In the genomic region with DNA sequence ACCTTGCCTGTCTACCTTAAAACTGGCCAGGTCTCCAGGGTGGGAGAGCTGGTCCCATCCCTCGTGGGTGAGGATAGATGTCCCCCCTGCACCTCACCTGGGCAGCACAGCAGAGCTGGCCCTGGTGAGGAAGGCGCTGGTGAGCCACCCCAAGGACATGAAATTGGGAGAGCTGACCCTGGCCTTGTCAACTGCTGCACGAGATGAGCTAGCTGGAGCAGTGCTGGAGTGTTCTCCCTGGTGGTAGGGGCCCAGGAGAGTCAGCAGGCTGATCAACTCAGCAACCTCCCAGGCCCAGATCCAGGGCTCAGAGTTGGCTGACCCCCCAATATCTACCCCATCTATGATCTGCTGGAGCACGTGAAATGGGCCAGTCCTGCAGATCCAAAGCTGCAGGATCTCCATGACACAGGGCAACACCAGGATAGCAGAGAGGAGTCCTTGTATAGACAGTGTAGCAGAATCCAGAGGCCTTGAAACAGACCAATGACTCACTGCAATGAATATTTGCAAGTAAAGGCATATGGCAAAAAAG, we compare ENCODE assay signal across 27 mouse cellular contexts. TPM values are rescaled to one million over a fixed set of nuclear protein-coding genes. Genes with fewer than 3 reads are reported as not detected.
DNase-seq lines count a peak whose midpoint lies in the region; ATAC-seq lines count a peak whose summit lies in the region.
"Had no signal": no experiment of that assay in that cellular context is flagged by ENCODE, and none has a peak within 500 bp of the region (broad histone marks: within the 10 kb centered on the region; RNA-seq: fewer than 3 reads in every experiment).

No protein-coding gene starts in this region.

- H3K9ac ChIP-seq in midbrain, embryonic 11.5 days (ENCODE audit: low read length) = no peak overlapping the region
- no peak overlapping the region for H3K9ac ChIP-seq in midbrain, embryonic 13.5 days (replicated peaks)
- no peak overlapping the region for H3K9ac ChIP-seq in hindbrain, embryonic 11.5 days (ENCODE audit: low read depth, low read length)
- H3K9ac ChIP-seq: embryonic facial prominence, embryonic 13.5 days; forebrain, embryonic 12.5 days; forebrain, embryonic 15.5 days; heart, embryonic 13.5 days; hindbrain, embryonic 12.5 days; hindbrain, embryonic 15.5 days had no signal

- no peaks in the 10 kb centered on the region for H3K9me3 ChIP-seq in midbrain, embryonic 11.5 days (ENCODE audit: control insufficient read depth, low read length)
- H3K9me3 ChIP-seq in midbrain, embryonic 13.5 days = no peaks in the 10 kb centered on the region
- H3K9me3 ChIP-seq in hindbrain, embryonic 11.5 days (ENCODE audit: control insufficient read depth, low read length) = no peaks in the 10 kb centered on the region
- H3K9me3 ChIP-seq: embryonic facial prominence, embryonic 10.5 days; embryonic facial prominence, embryonic 13.5 days; forebrain, embryonic 12.5 days; forebrain, embryonic 15.5 days; heart, embryonic 10.5 days; heart, embryonic 13.5 days; hindbrain, embryonic 12.5 days; hindbrain, embryonic 15.5 days had no signal

- intact Hi-C loops in left cerebral cortex, postnatal 25 days (cut with DNase I) = no loop called here

- H3K27ac ChIP-seq in midbrain, embryonic 11.5 days (ENCODE audit: low read depth, low read length) = no peak overlapping the region
- H3K27ac ChIP-seq in midbrain, embryonic 13.5 days = no peak overlapping the region
- no peak overlapping the region for H3K27ac ChIP-seq in hindbrain, embryonic 11.5 days (ENCODE audit: low read depth, low read length)
- H3K27ac ChIP-seq: embryonic facial prominence, embryonic 10.5 days; embryonic facial prominence, embryonic 13.5 days; forebrain, embryonic 12.5 days; forebrain, embryonic 15.5 days; heart, adult 2 months; heart, embryonic 10.5 days; heart, embryonic 13.5 days; hindbrain, embryonic 12.5 days; hindbrain, embryonic 15.5 days had no signal

- no peak overlapping the region for H3K4me2 ChIP-seq in midbrain, embryonic 11.5 days
- H3K4me2 ChIP-seq in midbrain, embryonic 13.5 days (replicated peaks) = no peak overlapping the region
- H3K4me2 ChIP-seq in hindbrain, embryonic 11.5 days (replicated peaks; ENCODE audit: low read depth, low read length) = no peak overlapping the region
- H3K4me2 ChIP-seq: embryonic facial prominence, embryonic 13.5 days; forebrain, embryonic 12.5 days; forebrain, embryonic 15.5 days; heart, embryonic 13.5 days; hindbrain, embryonic 12.5 days; hindbrain, embryonic 15.5 days had no signal

- DNase-seq in midbrain, embryonic 11.5 days (ENCODE audit: low spot score, missing footprints) = peak; percentile 66
- peak; percentile 91 for DNase-seq in adrenal gland, adult 2 months
- DNase-seq in adrenal gland, postnatal 14 days = peak; percentile 62
- DNase-seq in left cerebral cortex, postnatal 25 days (ENCODE audit: low spot score in 2 of 2) = no peak
- no peak for DNase-seq in hindbrain, embryonic 11.5 days (ENCODE audit: low spot score)
- DNase-seq in cerebellum, postnatal 25 days = no peak
- DNase-seq: cerebellum, adult 11 months; cerebellum, adult 2 months; cerebellum, adult 9-11 months; cerebellum, postnatal 36 days; embryo, embryonic 11 days; gastrocnemius, postnatal 25 days; heart, adult 2 months; heart, postnatal 14 days; heart, postnatal 4 days had no signal

- no peak overlapping the region for H3K4me3 ChIP-seq in midbrain, embryonic 11.5 days (ENCODE audit: low read depth, low read length)
- H3K4me3 ChIP-seq in midbrain, embryonic 13.5 days (replicated peaks) = no peak overlapping the region
- H3K4me3 ChIP-seq in hindbrain, embryonic 11.5 days (ENCODE audit: low read depth, low read length) = no peak overlapping the region
- H3K4me3 ChIP-seq: embryonic facial prominence, embryonic 10.5 days; embryonic facial prominence, embryonic 13.5 days; erythroblast, embryonic 14.5 days; forebrain, embryonic 12.5 days; forebrain, embryonic 15.5 days; heart, adult 2 months; heart, embryonic 10.5 days; heart, embryonic 13.5 days; hindbrain, embryonic 12.5 days; hindbrain, embryonic 15.5 days had no signal

- peaks cover 3% of the 10 kb centered on the region; the same call in 1 of the 2 replicates for H3K4me1 ChIP-seq in midbrain, embryonic 11.5 days (ENCODE audit: control insufficient read depth, insufficient read depth, low read length)
- no peaks in the 10 kb centered on the region for H3K4me1 ChIP-seq in midbrain, embryonic 13.5 days (replicated peaks)
- H3K4me1 ChIP-seq in hindbrain, embryonic 11.5 days (replicated peaks; ENCODE audit: control insufficient read depth, insufficient read depth, low read length) = no peaks in the 10 kb centered on the region
- H3K4me1 ChIP-seq: embryonic facial prominence, embryonic 10.5 days; embryonic facial prominence, embryonic 13.5 days; forebrain, embryonic 12.5 days; forebrain, embryonic 15.5 days; heart, embryonic 10.5 days; heart, embryonic 13.5 days; hindbrain, embryonic 12.5 days; hindbrain, embryonic 15.5 days had no signal

- no peak for ATAC-seq in midbrain, embryonic 11.5 days (ENCODE audit: low FRiP score)
- no peak for ATAC-seq in midbrain, embryonic 13.5 days
- 0 out of 2 replicates have a peak, but pooled peaks have one; percentile 3 for ATAC-seq in monocyte, adult 5-6 weeks (replicated peaks; ENCODE audit: insufficient number of reproducible peaks, low FRiP score, low TSS enrichment, poor library complexity, severe bottlenecking)
- no peak for ATAC-seq in hindbrain, embryonic 11.5 days (ENCODE audit: low FRiP score)
- ATAC-seq: activated CD4-positive, CD25-positive, alpha-beta regulatory T cell, adult 4 months; forebrain, embryonic 15.5 days had no signal

- H3K36me3 ChIP-seq in midbrain, embryonic 11.5 days (ENCODE audit: control insufficient read depth, insufficient read depth, low read length) = no peaks in the 10 kb centered on the region
- no peaks in the 10 kb centered on the region for H3K36me3 ChIP-seq in midbrain, embryonic 13.5 days
- no peaks in the 10 kb centered on the region for H3K36me3 ChIP-seq in hindbrain, embryonic 11.5 days (ENCODE audit: control insufficient read depth, insufficient read depth, low read length)
- H3K36me3 ChIP-seq: embryonic facial prominence, embryonic 10.5 days; embryonic facial prominence, embryonic 13.5 days; forebrain, embryonic 12.5 days; forebrain, embryonic 15.5 days; heart, embryonic 10.5 days; heart, embryonic 13.5 days; hindbrain, embryonic 12.5 days; hindbrain, embryonic 15.5 days had no signal

- no peaks in the 10 kb centered on the region for H3K27me3 ChIP-seq in midbrain, embryonic 11.5 days (ENCODE audit: control insufficient read depth, insufficient read depth, low read length)
- no peaks in the 10 kb centered on the region for H3K27me3 ChIP-seq in midbrain, embryonic 13.5 days
- H3K27me3 ChIP-seq in hindbrain, embryonic 11.5 days (ENCODE audit: control insufficient read depth, insufficient read depth, low read length) = no peaks in the 10 kb centered on the region
- H3K27me3 ChIP-seq: embryonic facial prominence, embryonic 13.5 days; forebrain, embryonic 12.5 days; forebrain, embryonic 15.5 days; heart, embryonic 13.5 days; hindbrain, embryonic 12.5 days; hindbrain, embryonic 15.5 days had no signal

- 88% methylated on average over 4 of the region's 4 CpGs for WGBS in midbrain, embryonic 11.5 days
- WGBS in midbrain, embryonic 13.5 days = 86% methylated on average over 4 of the region's 4 CpGs
- WGBS in hindbrain, embryonic 11.5 days = 78% methylated on average over 4 of the region's 4 CpGs

RNA-seq across cellular contexts. Expression of gene Ppp1r12a, which starts 17.9 kb away (rescaled TPM):
- 78.6 and 82.4 TPM in 2 replicates for polyA plus RNA-seq in midbrain, embryonic 11.5 days (2014; fragmentation: Nextera tagmentation; extraction: Ambion mirVana)
- polyA plus RNA-seq in midbrain, embryonic 13.5 days (2015; fragmentation: Nextera tagmentation; extraction: Ambion mirVana) = 84.4 and 87.5 TPM in 2 replicates
- total RNA-seq in adrenal gland, adult 2 months (2021) = 100 to 1,000 TPM in 1 of 2 experiments, 10 to 100 TPM in 1; 84.0 to 110 TPM
- polyA plus RNA-seq in adrenal gland, adult 2 months (2012; rRNA removed) = 6.7 and 8.5 TPM in 2 replicates
- total RNA-seq in adrenal gland, postnatal 14 days (2021) = 99.2 and 105 TPM in 2 replicates
- total RNA-seq in monocyte, adult 5-6 weeks (2017) = 397 to 532 TPM (median 436 TPM) in 3 replicates
- 100 to 1,000 TPM; 146 to 147 TPM for total RNA-seq in left cerebral cortex, postnatal 25 days (2021)
- polyA plus RNA-seq in hindbrain, embryonic 11.5 days (2014; fragmentation: Nextera tagmentation; extraction: Ambion mirVana) = 87.2 and 97.2 TPM in 2 replicates

Comparison
In these comparisons a context has a peak if more than half of its experiments do, and no peak if none do; other contexts are left out.
1. DNase-seq: peak in midbrain, embryonic 11.5 days (single experiment), adrenal gland, adult 2 months (single experiment) and adrenal gland, postnatal 14 days (single experiment); none in left cerebral cortex, postnatal 25 days (0 of 2), hindbrain, embryonic 11.5 days (single experiment) and cerebellum, postnatal 25 days (0 of 2).